Mouse (Mus musculus) ovary, postnatal 14 days (tissue): ENCODE data around the gene Mat2b.

Source experiments
- DNase-seq: peaks from one replicate; pipeline ENCODE4 v3.0.0; 2022; ENCODE audit warnings: low spot score

Gene Mat2b

GRCm38 (mm10) chr11:40649726-40650445 lies 45.1 kb downstream of the Mat2b start:
- no peak for DNase-seq

- DNase-seq: no peak
Observed at GRCm38 (mm10) chr11:40647246-40647645, 47.8 kb downstream of the Mat2b start.
